Mouse (Mus musculus): ENCODE measurements around the gene Cd3e.

DNA sequence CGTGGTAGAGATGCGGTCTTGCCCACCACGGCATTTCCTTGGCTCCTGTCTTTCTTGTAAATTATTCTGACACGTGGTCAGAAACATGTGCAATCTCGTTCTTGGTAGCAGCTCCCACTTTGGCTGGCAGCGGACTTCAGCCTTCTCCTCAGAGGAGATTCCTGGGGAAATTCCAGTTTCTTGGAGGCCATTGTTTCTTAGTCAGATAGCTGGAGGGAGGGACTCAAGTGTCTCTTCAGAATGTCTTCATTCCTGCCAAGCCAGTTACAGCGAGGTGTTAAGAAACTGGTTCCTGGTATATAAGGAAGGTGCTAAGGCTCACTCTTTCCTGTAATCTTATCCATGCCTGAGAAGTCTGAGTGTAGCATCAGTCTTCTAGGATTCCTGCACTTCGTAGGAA is 17.9 kb upstream of the Cd3e start:
- TF ChIP-seq CTCF (IDR thresholded peaks at IDR 0.05; ENCODE audit: extremely low read depth, insufficient read depth, low read length) (no peak), POLR2A (IDR thresholded peaks at IDR 0.05; ENCODE audit: extremely low read depth, insufficient read depth, low read length) (no peak)

Data from cortical plate, adult 2 months (tissue).